Mouse (Mus musculus): ENCODE results near the gene Srrm1. TPM values are rescaled to one million over a fixed set of nuclear protein-coding genes. Genes with fewer than 3 reads are reported as not detected.

Srrm1 gene
- polyA plus RNA-seq, 1 experiment = 41.3 TPM

DNA sequence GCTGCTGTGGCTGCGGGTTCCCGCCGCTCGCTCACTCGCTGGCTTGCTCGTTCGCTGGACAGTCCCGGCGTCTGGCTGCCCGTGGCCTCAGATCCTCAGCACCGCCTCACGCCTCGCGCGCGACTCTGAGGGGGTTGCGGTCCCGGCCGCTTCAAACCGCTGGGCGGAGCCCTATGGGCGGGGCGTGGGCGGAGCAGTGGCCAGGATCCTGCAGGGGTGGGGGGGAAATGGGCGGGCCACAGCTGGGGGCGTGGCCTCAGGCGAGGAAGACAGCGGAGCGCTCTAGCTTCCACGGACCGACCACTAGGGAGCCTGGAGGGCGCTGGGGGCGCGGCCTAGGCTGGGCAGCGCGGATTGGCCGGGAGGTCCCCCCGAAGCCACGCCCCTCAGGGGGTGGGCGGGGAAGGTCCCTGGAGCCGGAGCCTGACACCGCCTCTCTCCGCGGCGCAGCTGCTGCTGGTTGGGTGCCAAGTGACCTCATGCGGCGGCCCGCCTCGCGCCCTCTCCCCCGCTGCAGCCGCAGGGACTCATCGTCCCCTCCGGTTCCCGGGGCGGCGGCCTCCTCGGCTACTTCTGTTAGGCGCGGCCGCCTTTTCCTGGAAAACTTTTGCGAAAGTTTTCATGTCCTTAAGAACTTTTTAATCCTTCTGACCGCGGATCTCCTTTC lies 80.3 kb downstream of the Srrm1 start, which contains the start of gene Clic4:
Gene Clic4 (minus strand): TSS at position 175 of the 667 bp plus-strand sequence.
- peaks cover 43% of the 10 kb centered on the region for H3K79me2 ChIP-seq (ENCODE audit: control insufficient read depth, insufficient read depth)
- peak within 1 kb of the TSS; percentile 80 for H3ac ChIP-seq (ENCODE audit: control insufficient read depth, insufficient read length)
- H3K4me2 ChIP-seq (ENCODE audit: low read depth) = peak within 1 kb of the TSS; percentile 100
- H3K27me3 ChIP-seq (ENCODE audit: control insufficient read depth, insufficient read depth, insufficient read length) = no peaks in the 10 kb centered on the region
- peaks cover 25% of the 10 kb centered on the region for H3K36me3 ChIP-seq (ENCODE audit: control insufficient read depth, insufficient read depth)
- no peak for TF ChIP-seq USF1 (IDR thresholded peaks at IDR 0.05; ENCODE audit: low read depth)
- no peak for TF ChIP-seq MAX (IDR thresholded peaks at IDR 0.05; ENCODE audit: low read depth)
- TF ChIP-seq E2F4 (IDR thresholded peaks at IDR 0.05; ENCODE audit: insufficient read depth) = peak; percentile 10
- TF ChIP-seq TCF12 (IDR thresholded peaks at IDR 0.05; ENCODE audit: insufficient read depth, poor library complexity, severe bottlenecking) = peak; percentile 26
- peak; percentile 89 for TF ChIP-seq POLR2A (IDR thresholded peaks at IDR 0.05; ENCODE audit: insufficient read length, low read depth)
- peak in 2 of 3 experiments; percentile 89 to 97 for TF ChIP-seq MYOD1 (IDR thresholded peaks at IDR 0.05; ENCODE audit: control insufficient read depth in 1 of 3, insufficient read length in 2 of 3, low read depth in 2 of 3)
- TF ChIP-seq CEBPB (IDR thresholded peaks at IDR 0.05; ENCODE audit: insufficient read depth, poor library complexity, severe bottlenecking) = no peak
- TF ChIP-seq POLR2AphosphoS2 (IDR thresholded peaks at IDR 0.05; ENCODE audit: insufficient read length, low read depth) = peak; percentile 91
- peak; percentile 54 to 96 (median 96) for TF ChIP-seq MYOG (IDR thresholded peaks at IDR 0.05; ENCODE audit: control insufficient read depth in 1 of 3, insufficient read depth in 1 of 3, insufficient read length in 2 of 3, low read depth in 2 of 3)
- peak; percentile 53 for TF ChIP-seq REST (IDR thresholded peaks at IDR 0.05; ENCODE audit: insufficient read depth, insufficient read length)
- TF ChIP-seq TCF3 (IDR thresholded peaks at IDR 0.05; ENCODE audit: insufficient read length, low read depth) = peak; percentile 80
- peak; percentile 44 for TF ChIP-seq SRF (IDR thresholded peaks at IDR 0.05; ENCODE audit: control insufficient read depth, insufficient read length, low read depth)
- H3K4me3 ChIP-seq = peak within 1 kb of the TSS; percentile 100

DNA sequence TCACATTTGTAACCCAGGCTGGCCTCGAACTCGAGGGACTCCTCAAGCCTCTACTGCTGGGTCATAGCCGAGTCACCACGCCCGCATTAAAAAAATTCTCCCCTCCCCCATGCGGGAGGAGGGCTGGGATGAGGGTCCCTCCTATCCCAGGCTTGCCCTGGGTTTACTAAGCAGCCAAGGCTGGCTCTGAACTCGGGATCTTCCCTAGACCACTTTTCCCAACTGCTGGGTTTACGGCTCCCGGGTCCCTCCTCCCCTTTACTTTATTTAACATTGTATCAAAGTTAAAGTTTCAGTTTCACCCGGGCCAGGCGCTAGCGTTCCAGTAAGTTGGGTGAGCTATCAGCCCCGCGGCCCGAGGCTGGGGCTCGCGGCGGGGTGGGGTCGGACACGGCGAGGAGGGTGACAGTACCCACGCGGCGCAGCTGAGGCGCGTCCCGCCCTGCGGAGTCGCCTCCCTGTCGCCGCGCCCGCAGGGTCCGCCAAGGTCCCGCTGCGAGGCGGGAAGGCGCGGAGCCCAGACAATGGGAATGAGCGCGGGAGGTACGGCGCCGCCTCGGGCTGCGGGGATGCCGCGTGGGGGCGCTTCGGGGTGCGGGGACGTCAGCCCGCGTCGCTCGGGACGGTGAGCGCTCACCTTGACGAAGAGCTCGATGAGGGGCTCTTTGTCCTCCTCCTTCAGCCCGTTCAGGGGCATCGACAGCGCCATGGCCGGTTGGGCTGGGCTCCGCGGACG lies 81.1 kb downstream of the Srrm1 start:
- peaks cover 50% of the 10 kb centered on the region for H3K79me2 ChIP-seq (ENCODE audit: control insufficient read depth, insufficient read depth)
- TF ChIP-seq MYOD1 (IDR thresholded peaks at IDR 0.05; ENCODE audit: control insufficient read depth in 1 of 3, insufficient read length in 2 of 3, low read depth in 2 of 3) (peak in 1 of 3 experiments; percentile 63), TCF3 (IDR thresholded peaks at IDR 0.05; ENCODE audit: insufficient read length, low read depth) (no peak), MYOG (IDR thresholded peaks at IDR 0.05; ENCODE audit: control insufficient read depth in 1 of 3, insufficient read depth in 1 of 3, insufficient read length in 2 of 3, low read depth in 2 of 3) (peak in 1 of 3 experiments; percentile 20)

DNA sequence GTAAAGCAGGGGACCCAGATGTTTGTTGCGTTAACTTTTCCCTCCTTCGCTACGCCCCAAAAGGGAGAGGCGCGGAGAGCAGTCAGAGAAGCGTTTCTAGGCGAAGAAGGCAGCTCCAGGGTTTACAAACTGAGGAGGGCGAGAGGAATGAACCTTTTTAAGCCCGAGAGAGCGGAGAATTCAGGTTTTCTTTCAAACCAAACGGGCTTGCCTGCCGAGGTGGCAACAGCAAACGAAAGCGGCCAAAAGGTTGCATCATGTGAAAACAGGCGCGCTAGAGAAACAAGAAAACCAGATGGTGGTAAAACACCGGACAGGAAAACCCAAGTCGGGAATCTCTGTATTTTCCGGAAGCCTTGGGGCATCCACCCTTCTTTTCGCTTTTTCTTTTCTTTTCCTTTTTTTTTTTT lies 81.7 kb downstream of the Srrm1 start:
- Histone ChIP-seq H3K27me3 (ENCODE audit: control insufficient read depth, insufficient read depth, insufficient read length) (no peaks in the 10 kb centered on the region), H3K36me3 (ENCODE audit: control insufficient read depth, insufficient read depth) (peaks cover 33% of the 10 kb centered on the region), H3K4me3 (peak overlapping the region; percentile 100), H3ac (ENCODE audit: control insufficient read depth, insufficient read length) (peak overlapping the region; percentile 80), H3K4me2 (ENCODE audit: low read depth) (peak overlapping the region; percentile 100), H3K79me2 (ENCODE audit: control insufficient read depth, insufficient read depth) (peaks cover 56% of the 10 kb centered on the region)
- peak; percentile 77; the same call in 1 of the 2 replicates for TF ChIP-seq CEBPB (IDR thresholded peaks at IDR 0.05; ENCODE audit: insufficient read depth, poor library complexity, severe bottlenecking)
- no peak for TF ChIP-seq SRF (IDR thresholded peaks at IDR 0.05; ENCODE audit: control insufficient read depth, insufficient read length, low read depth)
- TF ChIP-seq POLR2A (IDR thresholded peaks at IDR 0.05; ENCODE audit: insufficient read length, low read depth) = no peak
- TF ChIP-seq POLR2AphosphoS2 (IDR thresholded peaks at IDR 0.05; ENCODE audit: insufficient read length, low read depth) = no peak
- no peak for TF ChIP-seq MYOG (IDR thresholded peaks at IDR 0.05; ENCODE audit: control insufficient read depth in 1 of 3, insufficient read depth in 1 of 3, insufficient read length in 2 of 3, low read depth in 2 of 3)
- no peak for TF ChIP-seq TCF12 (IDR thresholded peaks at IDR 0.05; ENCODE audit: insufficient read depth, poor library complexity, severe bottlenecking)

More for the DNA sequence above, 81.1 kb downstream of the Srrm1 start:
- Histone ChIP-seq H3ac (ENCODE audit: control insufficient read depth, insufficient read length) (peak overlapping the region; percentile 80), H3K4me3 (peak overlapping the region; percentile 100), H3K36me3 (ENCODE audit: control insufficient read depth, insufficient read depth) (peaks cover 32% of the 10 kb centered on the region), H3K27me3 (ENCODE audit: control insufficient read depth, insufficient read depth, insufficient read length) (no peaks in the 10 kb centered on the region), H3K4me2 (ENCODE audit: low read depth) (peak overlapping the region; percentile 100)

Other genes with a start within 250 kb of the Srrm1 start
- 19.6 TPM for gene Runx3, start 232.7 kb downstream of the Srrm1 start, polyA plus RNA-seq (2012; fragmentation: generic; extraction: Trizol)
- 250 TPM for gene Clic4, start 80.5 kb downstream of the Srrm1 start, polyA plus RNA-seq (2012; fragmentation: generic; extraction: Trizol)
- 0.04 TPM for gene Ncmap, start 44.9 kb upstream of the Srrm1 start, polyA plus RNA-seq (2012; fragmentation: generic; extraction: Trizol)
- gene Rcan3, start 80.5 kb upstream of the Srrm1 start, polyA plus RNA-seq (2012; fragmentation: generic; extraction: Trizol) = 9.2 TPM
- not detected for gene Stpg1, start 141.5 kb upstream of the Srrm1 start, polyA plus RNA-seq (2012; fragmentation: generic; extraction: Trizol)
- 5.1 TPM for gene Nipal3, start 141.7 kb upstream of the Srrm1 start, polyA plus RNA-seq (2012; fragmentation: generic; extraction: Trizol)
- 0.95 TPM for gene Grhl3, start 220.3 kb upstream of the Srrm1 start, polyA plus RNA-seq (2012; fragmentation: generic; extraction: Trizol)